Mouse (Mus musculus) spleen, adult 2 months (tissue): ENCODE results near the gene Ncor2. TPM values are rescaled to one million over a fixed set of nuclear protein-coding genes. Genes with fewer than 3 reads are reported as not detected.

ENCODE experiments used
- DNase-seq, 2 experiments: peaks; one replicate each; pipeline versions ENCODE4 v3.0.0 to v3.0.0-alpha.2; 2012 to 2021; ENCODE audit warnings: low spot score in 2 of 2, low read depth in 1 of 2
- H3K27ac ChIP-seq: fragments of 200-500 bp; 2 replicates; pipeline ENCODE4 v1.5.1; 2012; ENCODE audit warnings: low read length, inconsistent platforms; ENCODE audit not compliant: insufficient read depth
- H3K27me3 ChIP-seq: fragments of 200-500 bp; 2 replicates; pipeline ENCODE4 v1.6.1; 2012; ENCODE audit warnings: mild to moderate bottlenecking, moderate library complexity, low read length, inconsistent platforms; ENCODE audit not compliant: control insufficient read depth, insufficient read depth
- H3K36me3 ChIP-seq: fragments of 200-500 bp; 2 replicates; pipeline ENCODE4 v1.6.1; 2012; ENCODE audit warnings: mild to moderate bottlenecking, low read length, inconsistent platforms; ENCODE audit not compliant: control insufficient read depth, insufficient read depth
- H3K4me1 ChIP-seq: fragments of 200-500 bp; 2 replicates; pipeline ENCODE4 v1.6.1; 2011; ENCODE audit warnings: inconsistent platforms; ENCODE audit not compliant: control insufficient read depth, insufficient read depth, insufficient read length
- H3K4me3 ChIP-seq: fragments of 200-500 bp; 2 replicates; pipeline ENCODE4 v1.5.1; 2011; ENCODE audit warnings: mild to moderate bottlenecking, inconsistent platforms; ENCODE audit not compliant: insufficient read depth, insufficient read length; ENCODE audit errors: extremely low read depth
- CTCF ChIP-seq: fragments of 200-500 bp; IDR thresholded peaks from 2 replicates; pipeline ENCODE4 v1.5.1; 2011; ENCODE audit warnings: mild to moderate bottlenecking, inconsistent platforms; ENCODE audit not compliant: insufficient read depth, insufficient read length, insufficient replicate concordance; ENCODE audit errors: extremely low read depth
- POLR2A ChIP-seq: fragments of 200-500 bp; IDR thresholded peaks from 2 replicates; pipeline ENCODE4 v1.6.1; 2011; ENCODE audit warnings: low read depth, low read length, inconsistent platforms
- WGBS: fragments of 180-500 bp; shearing (Covaris S2); methylation state at CpG from one replicate; pipeline ENCODE4 v1.1.7; 2018; 5-methylcytosine and 5-hydroxymethylcytosine counted together
- polyA plus RNA-seq: library from polyadenylated mRNA; depleted of rRNA; stranded (reverse); fragments of >200 nt; gene quantifications from 2 replicates; pipeline ENCODE4 v1.2.3, GENCODE M21; 2012

Gene Ncor2
- polyA plus RNA-seq, 1 experiment = 70.5 TPM

DNA sequence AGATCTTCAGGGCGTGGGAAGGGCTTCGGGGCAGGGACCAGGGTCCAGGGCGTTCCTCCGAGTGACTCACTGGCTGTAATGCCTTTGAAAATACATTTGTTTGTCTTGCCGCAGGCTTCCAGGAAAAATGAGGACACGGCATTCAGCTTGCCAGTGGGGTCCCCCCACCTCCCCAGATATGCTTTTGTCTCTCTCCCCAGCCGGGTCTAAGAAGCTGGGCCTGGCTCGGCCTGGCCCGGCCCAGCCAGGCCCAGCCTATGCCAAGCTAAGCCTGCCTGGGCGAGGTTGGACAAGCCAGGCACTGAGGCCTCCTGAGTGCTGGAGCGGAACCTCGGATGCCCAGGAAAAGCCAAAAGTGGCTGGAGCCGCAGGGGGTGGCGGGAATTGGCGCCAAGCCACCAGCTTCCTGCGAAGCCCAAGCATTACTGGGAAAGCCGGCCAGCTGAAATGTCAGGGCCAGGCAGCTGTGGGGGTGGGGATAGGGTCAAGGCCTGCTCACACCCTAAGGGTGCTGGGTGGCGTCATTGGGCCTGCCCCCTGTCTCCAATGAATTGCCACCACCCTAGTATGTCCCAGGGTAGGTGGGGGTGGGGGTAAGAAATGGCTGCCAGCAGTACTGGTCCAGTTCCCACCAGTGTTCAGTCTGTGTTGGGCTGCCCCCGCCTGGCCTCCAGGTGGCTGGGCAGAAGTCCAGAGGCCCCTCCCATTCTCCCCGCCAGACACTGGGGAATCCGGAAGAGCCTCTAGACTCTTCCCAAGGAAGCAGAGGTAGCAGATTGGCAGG is 97.5 kb downstream of the Ncor2 start:
- Histone ChIP-seq H3K36me3 (peaks cover 57% of the 10 kb centered on the region), H3K4me3 (no peak overlapping the region), H3K27me3 (no peaks in the 10 kb centered on the region), H3K4me1 (no peaks in the 10 kb centered on the region), H3K27ac (peak overlapping the region; percentile 30)
- peak in 1 of 2 experiments; percentile 15 for DNase-seq
- WGBS = 85% methylated on average over 21 of the region's 21 CpGs
- no peak for TF ChIP-seq CTCF
- no peak for TF ChIP-seq POLR2A

- Histone ChIP-seq H3K27me3 (no peaks in the 10 kb centered on the region), H3K4me1 (no peaks in the 10 kb centered on the region), H3K36me3 (peaks cover 51% of the 10 kb centered on the region), H3K27ac (peak overlapping the region; percentile 30; the same call in 1 of the 2 replicates), H3K4me3 (no peak overlapping the region)
- no peak for TF ChIP-seq CTCF
- no peak for TF ChIP-seq POLR2A
- DNase-seq = no peak
- WGBS = 84% methylated on average over 10 of the region's 10 CpGs
Measured at GRCm38 (mm10) chr5:125080787-125081317, 98.2 kb downstream of the Ncor2 start.

DNA sequence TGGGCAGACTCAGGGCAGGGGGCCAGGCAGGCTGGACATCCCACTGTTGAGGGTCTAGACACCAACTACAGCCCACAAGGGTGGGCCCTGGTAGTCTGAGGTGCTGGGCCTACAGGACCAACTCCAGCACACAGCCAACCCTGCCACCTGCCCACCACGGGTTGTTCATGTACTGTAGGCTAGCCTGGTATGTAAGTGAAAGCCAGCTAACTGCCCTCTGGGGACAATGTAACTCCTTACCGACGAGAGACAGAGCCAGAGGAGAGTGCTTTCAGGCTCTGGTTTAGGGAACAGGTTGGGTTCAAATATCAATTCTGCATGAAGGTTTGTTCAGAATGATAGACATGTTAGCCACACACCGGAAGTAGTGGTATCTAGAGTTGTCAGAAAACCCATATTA is 98.7 kb downstream of the Ncor2 start:
- TF ChIP-seq POLR2A (no peak), CTCF (no peak)
- peaks cover 47% of the 10 kb centered on the region for H3K36me3 ChIP-seq
- 95% methylated on average over 4 of the region's 4 CpGs for WGBS
- no peaks in the 10 kb centered on the region for H3K4me1 ChIP-seq
- no peak overlapping the region for H3K4me3 ChIP-seq
- DNase-seq = no peak
- H3K27ac ChIP-seq = no peak overlapping the region
- H3K27me3 ChIP-seq = no peaks in the 10 kb centered on the region

GRCm38 (mm10) chr5:125078220-125078619 is 100.8 kb downstream of the Ncor2 start:
- DNase-seq = no peak

GRCm38 (mm10) chr5:125076183-125076582 is 102.8 kb downstream of the Ncor2 start:
- Histone ChIP-seq H3K4me3 (no peak overlapping the region), H3K36me3 (peaks cover 24% of the 10 kb centered on the region), H3K4me1 (peaks cover 13% of the 10 kb centered on the region; the same call in 1 of the 2 replicates), H3K27ac (no peak overlapping the region), H3K27me3 (no peaks in the 10 kb centered on the region)
- no peak for DNase-seq
- 25% methylated on average over 9 of the region's 9 CpGs for WGBS
- TF ChIP-seq POLR2A (no peak), CTCF (no peak)

More at GRCm38 (mm10) chr5:125078220-125078619, 100.8 kb downstream of the Ncor2 start:
- Histone ChIP-seq H3K27me3 (no peaks in the 10 kb centered on the region), H3K4me1 (peaks cover 10% of the 10 kb centered on the region; the same call in 1 of the 2 replicates), H3K4me3 (no peak overlapping the region), H3K36me3 (peaks cover 30% of the 10 kb centered on the region), H3K27ac (no peak overlapping the region)
- no peak for TF ChIP-seq CTCF
- no peak for TF ChIP-seq POLR2A
- 89% methylated on average over 5 of the region's 5 CpGs for WGBS

DNA sequence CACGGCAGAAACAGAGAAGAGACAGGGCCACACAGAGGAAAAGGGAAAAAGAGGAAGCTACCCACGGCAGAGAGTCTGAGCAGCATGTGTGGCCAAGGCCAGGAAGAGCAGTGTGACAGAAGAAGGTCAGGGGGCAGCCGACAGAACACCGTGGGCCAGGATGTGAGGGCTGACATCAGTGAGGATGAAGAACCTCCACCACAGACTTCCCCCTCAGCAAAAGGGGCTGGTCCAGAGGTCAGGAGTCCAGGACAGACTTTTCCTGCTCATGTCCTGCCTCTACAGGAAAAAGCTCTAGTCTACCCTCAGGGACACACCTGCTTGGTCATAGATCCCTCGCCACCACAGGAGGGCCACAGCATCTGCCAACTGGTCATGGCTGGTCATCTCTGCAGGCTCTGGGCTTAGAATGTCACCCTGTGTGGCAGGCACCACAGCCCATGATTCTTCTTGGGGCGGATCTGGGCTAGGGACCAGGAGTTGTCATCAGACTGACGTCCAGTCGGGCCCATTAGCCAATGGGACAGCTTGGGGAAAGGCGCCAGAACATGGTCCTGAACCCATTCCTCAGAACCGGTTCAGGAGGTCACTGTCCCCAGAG is 104.3 kb downstream of the Ncor2 start:
- Histone ChIP-seq H3K4me3 (no peak overlapping the region), H3K27ac (peak overlapping the region; percentile 11; the same call in 1 of the 2 replicates), H3K27me3 (no peaks in the 10 kb centered on the region), H3K36me3 (peaks cover 16% of the 10 kb centered on the region), H3K4me1 (peaks cover 13% of the 10 kb centered on the region; the same call in 1 of the 2 replicates)
- TF ChIP-seq POLR2A (no peak), CTCF (no peak)
- WGBS = 53% methylated on average over 10 of the region's 10 CpGs
- peak; percentile 19 to 33 for DNase-seq
